Mouse (Mus musculus): Measurements from ENCODE around the gene Gm44790.
"Not testable (repeated sequence)": the region's sequence is repeated elsewhere in the genome, so short reads cannot be mapped to it uniquely, and the experiment has no call there.

Gm44790 gene

DNA sequence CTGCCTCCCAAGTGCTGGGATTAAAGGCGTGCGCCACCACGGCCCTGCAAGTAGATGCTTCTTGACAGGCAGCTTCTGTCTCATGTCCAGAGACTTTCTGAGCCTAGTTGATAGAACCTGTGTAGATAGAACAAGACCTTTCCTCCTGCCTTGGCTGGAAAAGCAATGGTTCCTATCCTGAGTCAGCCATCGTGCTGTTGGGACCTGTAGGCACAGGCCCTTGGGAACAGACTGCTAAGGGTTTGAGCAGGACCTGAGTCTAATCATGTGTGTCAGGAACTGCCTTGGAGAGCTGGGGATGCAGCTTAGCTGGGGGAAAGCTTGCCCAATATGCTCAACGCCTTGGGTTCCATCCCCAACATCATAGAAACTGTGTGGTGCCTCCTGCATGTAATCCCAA lies 47.6 kb downstream of the Gm44790 start:
- no peak for DNase-seq (ENCODE audit: low read depth, low spot score)

GRCm38 (mm10) chr6:86474646-86475181 lies 48.3 kb downstream of the Gm44790 start:
- no peak for DNase-seq (ENCODE audit: low read depth, low spot score)

DNA sequence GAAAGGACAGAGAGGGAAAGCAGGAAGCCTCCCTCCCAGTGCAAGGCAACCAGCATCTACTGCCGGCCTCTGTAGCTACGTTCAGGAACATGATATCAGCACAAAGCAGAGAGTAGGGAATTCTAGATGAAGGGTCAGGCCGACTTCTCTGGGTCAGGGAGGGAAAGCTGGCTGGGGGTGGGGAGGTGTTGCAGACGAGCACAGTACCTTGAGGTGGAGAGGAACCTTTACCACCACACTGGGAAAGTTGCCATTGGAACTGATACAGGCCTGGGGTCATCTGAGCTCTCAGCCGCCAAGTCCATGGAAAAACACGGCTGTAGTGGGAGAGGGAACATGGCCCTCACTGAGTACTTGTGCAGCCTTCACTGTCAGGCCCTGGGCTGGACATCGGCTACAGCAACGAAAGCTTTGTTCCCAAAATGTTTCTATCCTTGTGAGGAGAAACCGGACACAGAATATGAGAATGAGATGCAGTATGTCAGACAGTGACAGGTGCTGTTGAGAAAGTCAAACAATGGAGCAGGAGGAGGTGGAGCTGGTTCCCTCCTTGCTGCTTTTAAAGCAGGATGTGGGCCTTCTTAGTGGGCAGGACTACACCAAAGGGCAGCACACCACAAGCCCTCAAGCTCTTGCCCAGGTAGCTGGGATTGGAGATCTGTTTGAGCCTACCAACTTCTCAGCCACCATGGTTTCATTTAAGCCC lies 49.2 kb downstream of the Gm44790 start:
- no peak for DNase-seq (ENCODE audit: low read depth, low spot score)

DNA sequence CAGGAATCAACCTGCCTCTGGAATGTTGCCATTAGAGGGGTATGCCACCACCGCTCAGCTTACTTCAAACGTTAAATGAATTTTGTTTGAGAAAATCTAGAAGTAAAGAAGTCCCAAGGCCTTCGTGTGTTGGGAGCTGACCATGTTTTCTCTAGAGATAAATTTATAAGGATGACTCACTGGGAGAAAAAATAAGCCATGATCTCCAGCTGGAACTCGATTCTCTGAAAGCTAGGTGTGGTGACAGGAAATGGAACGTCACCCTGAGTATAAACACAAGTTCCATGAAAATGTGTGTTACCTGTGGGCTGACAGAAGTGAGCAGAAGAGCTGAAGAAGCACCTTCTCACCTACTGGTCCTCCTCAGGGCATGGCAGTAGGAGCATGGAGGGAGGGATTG lies 50.5 kb downstream of the Gm44790 start:
- DNase-seq (ENCODE audit: low read depth, low spot score), result peak; percentile 29

DNA sequence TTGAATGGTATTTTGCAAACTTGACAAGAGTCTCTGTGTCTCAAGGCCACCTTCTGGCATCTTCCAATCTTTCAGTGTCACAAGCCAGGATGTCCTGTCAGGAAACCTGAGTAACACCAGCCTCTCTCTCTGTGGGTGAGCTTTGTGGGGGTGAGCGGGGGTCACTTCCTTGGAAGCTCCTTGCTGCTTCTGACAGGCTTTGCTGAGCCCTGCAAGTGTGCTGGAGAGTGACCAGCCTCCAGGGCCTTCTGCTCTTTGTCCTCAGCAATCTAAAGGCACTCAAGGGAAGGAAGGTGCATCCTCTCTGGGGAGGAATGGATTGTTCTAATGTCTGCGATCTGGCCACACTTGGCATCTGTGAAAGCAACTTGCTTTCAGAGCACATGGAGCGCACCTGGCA lies 52.9 kb downstream of the Gm44790 start:
- DNase-seq (ENCODE audit: low read depth, low spot score), result peak; percentile 38

DNA sequence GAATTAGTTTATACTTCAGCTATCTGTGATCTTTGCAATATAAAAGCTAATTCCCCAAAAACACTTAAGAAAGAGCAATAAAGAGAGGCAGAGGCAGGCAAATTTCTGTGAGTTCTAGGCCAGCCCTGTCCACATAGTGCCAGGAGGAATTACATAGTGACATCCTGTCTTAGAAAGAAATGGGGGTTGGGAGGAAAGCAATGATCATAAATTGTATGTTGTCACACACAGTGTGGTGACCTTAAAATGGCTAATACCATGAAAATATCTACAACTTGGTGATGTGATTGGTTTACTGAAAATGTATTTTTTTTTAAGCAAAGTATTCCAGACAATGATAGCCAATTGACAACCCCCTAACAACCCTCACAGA lies 53.3 kb downstream of the Gm44790 start:
- no peak for DNase-seq (ENCODE audit: low read depth, low spot score)

- peak; percentile 54 for DNase-seq (ENCODE audit: low read depth, low spot score)
These were observed 53.9 kb downstream of the Gm44790 start for GRCm38 (mm10) chr6:86480189-86480831.

GRCm38 (mm10) chr6:86481871-86482270 lies 55.4 kb downstream of the Gm44790 start:
- DNase-seq (ENCODE audit: low read depth, low spot score), result no peak

DNA sequence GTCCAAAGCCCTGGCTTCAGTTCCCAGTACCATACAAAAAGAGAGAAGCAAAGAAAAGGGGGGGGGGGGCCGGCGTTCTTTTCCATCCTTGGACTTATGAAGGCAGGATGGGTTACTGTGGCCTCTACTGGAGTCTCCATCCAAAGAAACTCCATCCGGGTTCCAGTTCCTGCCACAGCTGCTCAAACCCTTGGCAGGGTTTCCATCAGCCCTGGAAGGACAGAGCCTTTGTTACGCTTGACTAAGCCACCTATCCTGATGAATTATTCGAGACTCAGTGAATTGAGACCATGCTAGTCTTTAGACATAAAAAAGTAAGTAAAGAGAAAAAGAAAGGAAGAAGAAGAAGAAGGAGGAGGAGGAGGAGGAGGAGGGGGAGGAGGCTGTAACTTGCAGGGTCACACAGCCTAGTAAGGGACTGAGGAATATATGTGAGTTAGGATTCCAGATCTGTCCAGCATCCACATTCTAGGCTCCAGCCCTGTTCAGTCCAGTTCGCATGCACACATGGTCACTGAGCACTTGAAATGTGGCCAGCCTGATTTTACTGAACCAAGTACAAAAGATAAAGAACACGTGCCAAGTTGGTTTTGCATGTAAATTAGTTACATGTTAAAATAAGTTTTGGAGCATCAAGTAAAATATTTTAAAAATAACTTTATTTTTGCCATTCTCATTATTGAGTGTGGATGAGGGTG lies 59.6 kb downstream of the Gm44790 start:
- DNase-seq (ENCODE audit: low read depth, low spot score), result no peak

DNA sequence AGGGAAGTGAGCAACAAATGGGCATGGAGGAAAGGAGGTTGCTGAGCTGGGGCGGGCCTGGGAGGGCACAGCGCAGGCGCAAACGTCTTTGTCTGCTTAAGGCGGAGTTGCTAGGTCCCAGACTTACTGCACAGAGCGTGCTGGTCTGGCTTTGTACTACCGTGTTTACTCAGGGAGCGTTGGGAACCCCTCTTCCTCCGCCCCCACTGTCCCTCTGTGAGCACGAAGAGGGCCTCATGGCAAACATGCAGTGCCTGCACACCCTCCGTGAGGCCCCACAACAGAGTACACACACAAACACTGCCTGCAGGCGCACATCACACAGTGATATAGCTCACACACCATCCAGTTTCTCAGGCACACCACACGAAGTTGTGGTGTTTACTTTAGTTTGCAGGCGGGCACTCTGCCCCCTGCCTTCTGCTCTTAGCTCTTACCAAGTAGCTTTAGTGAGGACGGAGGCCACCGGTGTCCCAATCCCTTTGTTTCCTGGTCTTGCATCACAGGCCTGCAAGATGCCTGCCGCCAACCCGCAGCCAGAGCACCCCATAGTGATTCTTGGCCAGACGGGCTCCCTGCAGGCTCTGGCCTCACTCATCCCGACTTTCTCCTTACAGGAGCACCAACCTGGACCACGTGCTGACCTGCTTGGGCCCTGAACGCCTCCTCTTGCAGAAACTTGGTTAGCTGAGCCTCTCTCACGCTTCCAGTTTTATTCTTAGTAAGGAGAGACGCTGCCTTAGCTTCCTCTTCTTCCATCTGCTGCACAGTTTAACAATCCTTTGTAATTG lies 61.1 kb downstream of the Gm44790 start:
- DNase-seq (ENCODE audit: low read depth, low spot score), result peak; percentile 91

DNA sequence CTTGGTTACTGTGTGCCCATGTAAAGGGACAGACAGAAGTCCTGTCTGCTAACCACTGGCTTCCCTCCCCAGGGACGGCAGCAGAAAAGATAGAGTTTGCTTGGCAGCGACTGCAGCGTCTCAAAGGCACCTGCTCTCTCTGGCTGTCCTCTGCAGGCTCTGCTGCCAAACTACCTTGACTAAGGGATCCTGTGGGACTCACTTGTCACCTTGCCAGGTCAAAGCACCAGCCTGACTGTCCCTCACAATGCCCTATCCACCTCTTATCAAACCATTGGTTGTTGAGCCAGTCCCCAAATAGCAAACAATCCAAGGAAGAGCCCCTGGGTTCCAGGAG lies 61.7 kb downstream of the Gm44790 start:
- peak; percentile 60 for DNase-seq (ENCODE audit: low read depth, low spot score)

- no peak for DNase-seq (ENCODE audit: low read depth, low spot score)
These were observed 63.5 kb downstream of the Gm44790 start for GRCm38 (mm10) chr6:86489945-86490344.

- DNase-seq (ENCODE audit: low read depth, low spot score), result not testable (repeated sequence)
These were observed 64.0 kb downstream of the Gm44790 start for GRCm38 (mm10) chr6:86490413-86490812.

GRCm38 (mm10) chr6:86493469-86494263 lies 67.2 kb downstream of the Gm44790 start:
- no peak for DNase-seq (ENCODE audit: low read depth, low spot score)

DNA sequence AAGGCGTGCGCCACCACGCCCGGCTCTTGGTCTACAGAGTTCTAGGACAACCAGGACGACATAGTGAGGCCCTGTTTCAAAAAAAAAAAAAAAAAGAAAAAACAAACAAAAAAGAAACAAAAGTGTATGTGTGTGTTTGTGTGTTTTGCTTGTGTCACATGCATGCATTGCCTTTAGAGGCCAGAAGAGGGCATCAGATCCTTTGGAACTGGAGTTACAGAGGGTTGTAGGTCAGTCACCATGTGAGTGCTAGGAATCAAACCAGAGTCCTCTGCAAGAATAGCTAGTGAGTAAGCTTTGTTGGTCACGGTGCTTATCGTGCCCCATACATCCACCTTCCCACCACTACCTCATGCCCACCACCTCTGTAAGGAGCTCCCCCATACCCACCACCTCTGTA lies 68.3 kb downstream of the Gm44790 start:
- no peak for DNase-seq (ENCODE audit: low read depth, low spot score)

All from brain, adult 2 months (tissue).